Mouse (Mus musculus): ENCODE data around the gene Iqschfp. TPM values are rescaled to one million over a fixed set of nuclear protein-coding genes. Genes with fewer than 3 reads are reported as not detected.

Gene Iqschfp
- polyA plus RNA-seq, 1 experiment from 2014 or later, result 7.6 TPM

- Histone ChIP-seq H3K9me3 (ENCODE audit: control insufficient read depth, low read length) (no peaks in the 10 kb centered on the region), H3K27me3 (ENCODE audit: control insufficient read depth, insufficient read depth, low read length) (no peaks in the 10 kb centered on the region), H3K9ac (replicated peaks; ENCODE audit: low read length) (no peak overlapping the region), H3K27ac (replicated peaks; ENCODE audit: low read depth, low read length) (no peak overlapping the region), H3K36me3 (ENCODE audit: control insufficient read depth, insufficient read depth, low read length) (no peaks in the 10 kb centered on the region), H3K4me3 (replicated peaks; ENCODE audit: low read depth, low read length) (no peak overlapping the region), H3K4me1 (ENCODE audit: control insufficient read depth, insufficient read depth, low read length) (no peaks in the 10 kb centered on the region), H3K4me2 (ENCODE audit: low read length) (no peak overlapping the region)
- DNase-seq, result peak; percentile 46
- WGBS, result 60% methylated on average over 12 of the region's 12 CpGs
- ATAC-seq (ENCODE audit: low FRiP score, low TSS enrichment), result no peak
Measured at GRCm38 (mm10) chr3:68675216-68675835, 783.3 kb downstream of the Iqschfp start.

Other genes starting within 250 kb of the Iqschfp start
- gene Iqcj, start within 50 bp of the Iqschfp start, polyA plus RNA-seq (2014; fragmentation: Nextera tagmentation; extraction: Ambion mirVana), result 0.55 and 1.4 TPM in 2 replicates
- 152 and 154 TPM in 2 replicates for gene Schip1, start 172.6 kb downstream of the Iqschfp start, polyA plus RNA-seq (2014; fragmentation: Nextera tagmentation; extraction: Ambion mirVana)

Measured in midbrain, embryonic 14.5 days (tissue).